Mouse (Mus musculus) T-helper 17 cell (primary cell): Measurements from ENCODE around the gene Daxx.
"Not testable (repeated sequence)": the region's sequence is repeated elsewhere in the genome, so short reads cannot be mapped to it uniquely, and the experiment has no call there.

ENCODE experiments used
- in situ Hi-C, 2 experiments: fragments of 300-600 bp; cut with MboI, MseI; formaldehyde crosslinking; loops; 1 replicate in 1 of 2; 2 replicates in 1 of 2; pipeline ENCODE4 v1.15.1; 2025; ENCODE audit warnings: high pct_unique_total_duplicates in 2 of 2

Gene Daxx

DNA sequence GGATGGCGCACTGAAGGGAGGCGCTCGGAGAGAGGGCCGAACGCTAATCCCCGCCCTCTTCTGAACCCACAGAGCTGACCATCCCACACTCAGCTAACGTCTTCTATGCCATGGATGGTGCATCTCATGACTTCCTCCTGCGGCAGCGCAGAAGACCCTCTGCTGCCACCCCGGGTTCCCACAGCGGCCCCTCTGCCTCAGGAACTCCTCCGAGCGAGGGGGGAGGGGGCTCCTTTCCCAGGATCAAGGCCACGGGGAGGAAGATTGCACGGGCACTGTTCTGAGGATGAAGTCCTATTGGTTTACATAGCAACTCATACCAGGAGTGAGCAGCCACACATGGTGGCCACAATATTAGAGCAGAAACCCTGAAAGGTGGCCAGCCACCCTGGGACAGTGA lies 27.8 kb downstream of the Daxx start:
- in situ Hi-C loops, result no loop called here

DNA sequence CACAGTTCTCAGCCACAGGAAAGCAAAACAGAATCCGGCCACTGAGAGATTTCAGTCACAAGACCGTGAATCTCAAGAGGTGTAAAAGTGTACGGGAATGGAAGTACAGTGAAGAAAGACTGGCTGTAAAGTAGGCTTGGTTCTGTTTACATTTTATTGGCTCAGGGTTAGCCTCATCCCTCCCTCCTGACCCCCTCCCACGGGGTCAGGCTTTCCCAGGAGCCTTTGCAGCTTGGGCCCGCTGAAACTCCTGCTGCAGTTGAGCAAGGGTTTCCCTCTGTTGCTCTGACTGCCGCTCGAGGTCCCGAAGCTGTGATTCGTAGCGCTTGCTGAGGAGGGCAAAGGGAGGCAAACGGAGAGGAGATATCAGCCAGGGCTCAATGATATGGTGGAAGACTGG lies 29.6 kb downstream of the Daxx start:
- in situ Hi-C loops, result no loop called here

DNA sequence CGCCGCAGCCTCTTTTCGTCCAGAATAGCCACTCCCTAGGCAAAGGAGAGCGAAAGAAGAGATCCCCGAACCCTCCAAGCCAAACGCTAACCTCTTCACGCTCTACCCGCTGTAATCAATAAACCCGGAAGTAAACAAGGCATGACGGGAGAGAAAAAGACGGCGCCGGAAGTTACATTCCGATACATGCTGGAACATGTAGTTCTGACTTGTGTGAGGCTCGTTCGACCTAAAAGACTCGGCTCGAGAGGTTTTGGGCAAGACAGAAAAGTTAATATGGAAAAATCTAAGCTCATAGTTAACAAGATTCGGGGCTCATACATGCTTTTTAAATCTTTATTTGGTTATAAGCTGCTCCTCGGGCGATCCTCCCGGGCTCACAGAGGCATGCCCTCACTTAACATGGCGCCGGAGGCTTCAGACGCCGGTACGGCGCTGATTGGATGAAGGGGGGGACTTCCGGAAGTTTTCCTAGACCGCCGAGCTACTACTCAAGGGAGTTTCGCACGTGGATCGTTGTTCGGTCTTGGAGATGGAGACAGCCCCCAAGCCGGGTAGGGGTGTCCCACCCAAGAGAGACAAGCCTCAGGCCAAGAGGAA lies 31.1 kb downstream of the Daxx start, which contains the start of the genes Pfdn6 and Wdr46:
TSS of gene Pfdn6 (minus strand) at position 138 of the 600 bp plus-strand sequence.
TSS of gene Wdr46 (plus strand) at position 455 of the 600 bp plus-strand sequence.
- in situ Hi-C loops, result no loop called here

DNA sequence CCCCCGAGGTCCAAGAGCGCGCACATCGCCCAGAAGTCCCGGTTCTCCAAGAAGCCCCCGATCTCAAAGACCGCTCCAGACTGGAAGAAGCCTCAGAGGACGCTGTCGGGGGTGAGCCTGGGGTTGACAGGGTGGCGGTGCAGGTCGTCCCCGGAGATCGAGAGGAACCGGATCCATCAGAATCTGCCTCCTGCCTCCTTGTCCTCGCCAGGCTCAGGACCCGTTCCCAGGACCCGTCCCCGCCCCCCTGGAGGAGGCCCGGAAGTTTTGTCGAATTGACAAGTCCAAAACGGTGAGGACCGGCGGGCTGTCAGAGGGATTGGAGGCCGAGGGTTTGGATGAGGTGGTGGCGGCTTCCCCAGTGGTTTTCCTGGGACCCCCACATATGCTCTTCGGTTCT lies 31.8 kb downstream of the Daxx start:
- in situ Hi-C loops, result no loop called here

DNA sequence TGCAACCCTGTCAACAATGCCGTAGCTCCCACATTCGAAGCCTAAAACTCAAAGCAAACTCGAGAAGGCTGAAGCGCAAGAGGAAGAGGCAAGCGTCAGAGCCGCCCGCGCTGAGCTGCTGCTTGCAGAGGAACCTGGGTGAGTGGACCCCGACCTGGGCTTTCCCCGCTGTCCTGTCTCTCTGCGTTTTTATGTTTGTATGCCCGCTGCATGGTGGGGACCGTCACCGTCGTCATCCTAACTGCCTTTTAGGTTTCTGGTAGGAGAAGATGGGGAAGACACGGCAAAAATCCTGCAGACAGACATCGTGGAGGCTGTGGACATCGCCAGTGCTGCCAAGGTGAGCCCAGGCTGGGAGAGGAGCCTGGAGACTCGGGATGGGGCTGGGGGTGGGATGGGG lies 32.2 kb downstream of the Daxx start:
- in situ Hi-C loops, result no loop called here

DNA sequence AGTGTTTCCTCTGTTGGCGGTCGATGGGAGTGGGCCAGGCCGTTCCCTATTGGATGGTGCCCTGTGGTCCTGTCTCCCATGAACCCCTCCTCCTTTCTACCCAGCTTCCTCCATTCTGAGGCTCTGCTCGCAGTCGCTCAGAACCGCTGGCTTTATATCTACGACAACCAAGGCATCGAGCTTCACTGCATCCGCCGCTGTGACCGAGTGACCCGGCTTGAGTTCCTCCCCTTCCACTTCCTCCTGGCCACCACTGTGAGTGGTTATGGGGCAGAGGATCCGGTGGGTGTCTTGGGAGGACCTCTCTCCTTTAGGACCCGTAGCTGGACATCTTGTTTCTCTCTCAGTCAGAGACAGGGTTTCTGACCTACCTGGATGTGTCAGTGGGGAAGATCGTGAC lies 34.2 kb downstream of the Daxx start:
- in situ Hi-C loops, result no loop called here

DNA sequence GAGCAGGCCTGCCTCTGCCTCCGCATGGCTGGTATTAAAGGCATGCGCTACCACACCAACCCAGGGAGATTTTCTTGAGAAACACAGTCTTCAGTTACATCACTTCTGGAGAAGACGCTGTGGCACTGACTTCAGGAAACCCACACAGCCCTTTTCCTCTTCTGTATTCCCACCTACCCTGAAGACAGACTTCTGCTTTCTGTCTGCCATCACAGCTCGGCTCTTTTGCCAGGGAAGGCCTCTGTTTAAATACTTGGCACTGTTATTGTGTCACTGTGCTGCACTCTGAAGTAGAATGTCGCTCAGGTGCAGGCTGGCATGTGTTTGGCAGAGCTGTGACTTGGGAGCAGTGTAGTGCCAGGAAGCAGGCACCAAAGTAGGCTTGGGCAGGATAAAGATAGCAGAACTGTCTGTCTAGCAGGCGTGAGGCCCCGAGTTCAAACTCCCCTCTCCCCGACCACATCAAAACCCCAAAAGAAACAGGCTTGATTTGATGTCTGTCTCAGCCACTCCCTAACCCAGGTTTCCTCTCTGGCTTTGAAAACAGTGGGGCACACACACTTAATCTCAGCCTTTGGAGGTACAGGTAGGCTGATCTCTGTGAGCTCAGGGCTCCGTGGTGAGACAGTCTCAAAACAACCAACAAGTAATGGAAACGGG lies 38.3 kb downstream of the Daxx start:
- in situ Hi-C loops, result no loop called here

DNA sequence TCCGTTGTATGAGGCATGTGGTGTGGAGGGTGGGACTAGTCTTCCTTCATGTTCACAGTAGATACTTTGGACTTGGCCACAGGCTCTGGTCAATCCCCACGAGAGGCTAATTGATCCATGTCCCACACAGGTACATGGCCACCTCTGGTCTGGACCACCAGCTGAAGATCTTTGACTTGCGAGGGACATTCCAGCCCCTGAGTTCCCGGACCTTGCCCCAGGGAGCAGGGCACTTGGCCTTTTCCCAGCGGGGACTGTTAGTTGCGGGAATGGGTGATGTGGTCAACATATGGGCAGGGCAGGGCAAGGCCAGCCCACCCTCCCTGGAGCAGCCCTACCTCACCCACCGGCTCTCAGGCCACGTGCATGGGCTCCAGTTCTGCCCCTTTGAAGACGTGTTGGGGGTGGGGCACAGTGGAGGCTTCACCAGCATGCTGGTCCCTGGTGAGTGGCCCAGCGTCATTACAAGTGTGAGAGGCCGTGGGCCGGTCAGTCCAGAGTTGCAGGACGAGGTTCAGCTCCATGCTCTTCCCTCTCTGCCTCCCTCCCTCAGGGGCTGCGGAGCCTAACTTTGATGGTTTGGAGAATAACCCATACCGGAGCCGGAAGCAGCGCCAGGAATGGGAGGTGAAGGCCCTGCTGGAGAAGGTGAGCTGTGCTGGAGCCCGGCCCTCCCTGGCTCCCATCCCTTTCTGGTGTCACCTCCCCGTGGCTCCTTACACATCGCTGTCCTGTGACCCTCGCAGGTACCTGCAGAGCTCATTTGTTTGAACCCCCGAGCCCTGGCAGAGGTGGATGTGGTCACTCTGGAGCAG lies 39.1 kb downstream of the Daxx start:
- in situ Hi-C loops, result no loop called here

DNA sequence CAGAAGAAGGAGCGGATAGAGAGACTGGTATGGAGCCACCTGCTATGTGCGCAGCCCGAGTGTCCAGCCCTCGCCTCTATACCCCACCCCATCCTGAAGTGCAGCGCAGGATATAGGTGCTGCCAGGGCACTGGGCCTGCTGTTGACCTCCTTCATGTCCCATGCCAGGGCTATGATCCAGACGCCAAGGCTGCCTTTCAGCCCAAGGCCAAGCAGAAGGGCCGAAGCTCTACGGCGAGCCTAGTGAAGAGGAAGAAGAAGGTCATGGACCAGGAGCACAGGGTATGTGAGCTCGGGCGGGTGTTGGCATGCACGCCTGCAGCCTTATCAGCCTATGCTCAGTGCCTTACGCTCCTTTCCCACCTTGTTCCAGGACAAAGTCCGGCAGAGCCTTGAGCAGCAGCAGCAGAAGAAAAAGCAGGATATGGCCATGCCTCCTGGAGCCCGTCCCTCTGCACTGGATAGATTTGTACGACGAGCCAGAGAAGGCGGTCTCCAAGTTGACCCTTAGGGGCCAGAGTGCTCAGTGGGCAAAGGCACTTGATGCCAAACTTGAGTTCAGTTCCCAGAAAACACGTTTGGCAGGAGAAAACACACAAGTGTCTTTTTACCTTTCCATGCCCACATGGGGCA lies 39.8 kb downstream of the Daxx start:
- in situ Hi-C loops, result no loop called here

DNA sequence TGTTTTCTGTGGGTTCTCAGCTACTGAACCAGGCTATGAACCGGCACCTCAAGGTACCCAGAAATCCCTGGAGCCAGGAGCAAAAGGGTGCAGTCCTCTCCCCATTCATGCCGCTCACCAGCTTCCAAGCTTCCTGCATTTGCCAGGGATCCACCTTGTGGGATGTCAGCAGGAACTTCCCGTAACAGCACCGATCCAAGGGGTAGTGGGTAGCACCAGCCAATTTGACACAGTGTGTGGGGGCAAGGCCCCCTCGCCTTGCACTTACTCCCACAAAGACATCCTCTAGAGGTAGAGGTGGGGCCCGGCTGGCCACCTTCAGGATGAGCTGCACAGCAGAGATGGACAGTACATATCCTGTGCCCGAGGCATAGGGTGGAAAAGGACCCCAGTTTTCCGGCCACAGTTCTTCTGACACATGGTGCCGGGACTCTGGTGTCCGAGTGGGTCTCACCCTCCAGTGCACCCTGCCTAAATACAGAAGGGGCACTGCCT lies 41.0 kb downstream of the Daxx start:
- in situ Hi-C loops, result no loop called here

DNA sequence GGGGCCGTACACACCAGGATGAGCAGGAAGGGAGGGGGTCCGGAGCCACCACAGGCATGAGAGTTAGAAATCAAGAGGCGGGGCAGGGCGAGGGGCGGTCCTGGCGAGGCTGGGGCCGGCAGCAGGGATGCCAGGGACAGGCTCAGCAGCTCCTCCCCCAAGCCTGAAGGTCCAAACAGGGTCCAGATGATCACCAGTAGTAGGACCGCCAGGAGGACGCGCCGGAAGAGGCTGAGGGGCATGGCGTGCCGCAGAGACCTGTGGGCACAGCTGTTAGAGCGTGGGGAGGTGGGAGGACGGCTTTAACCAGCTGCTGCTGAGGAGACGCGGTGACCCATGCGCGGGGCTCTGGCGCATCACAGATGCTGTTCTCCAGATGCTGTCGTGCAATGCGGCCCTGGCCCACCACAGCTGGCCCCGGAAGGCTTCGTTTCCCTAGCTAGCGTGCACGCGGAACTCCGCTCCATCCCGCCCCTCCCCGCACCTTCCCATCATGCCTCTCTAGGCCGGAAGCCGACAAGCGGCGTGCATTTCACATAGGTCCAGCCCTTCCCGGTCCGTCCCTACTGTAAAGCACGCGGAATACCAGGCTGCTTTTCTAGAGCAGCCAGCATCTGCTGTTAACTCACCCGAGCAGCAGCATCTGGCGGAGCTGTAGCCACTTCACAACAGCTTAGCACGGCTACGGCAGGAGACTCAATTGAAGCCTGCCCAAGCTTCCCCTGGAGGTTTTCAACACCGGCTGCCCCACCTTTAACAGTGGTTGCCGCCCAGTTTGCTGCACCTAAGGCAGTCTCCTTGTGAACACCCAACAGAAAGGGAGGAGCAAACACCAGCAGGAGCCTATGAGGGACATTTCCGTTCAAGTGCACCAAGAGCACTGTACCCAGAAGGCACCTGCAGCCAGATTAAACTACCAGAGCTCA lies 42.1 kb downstream of the Daxx start, which contains the start of gene B3galt4:
TSS of gene B3galt4 (minus strand) at position 468 of the 926 bp plus-strand sequence.
- in situ Hi-C loops, result no loop called here

DNA sequence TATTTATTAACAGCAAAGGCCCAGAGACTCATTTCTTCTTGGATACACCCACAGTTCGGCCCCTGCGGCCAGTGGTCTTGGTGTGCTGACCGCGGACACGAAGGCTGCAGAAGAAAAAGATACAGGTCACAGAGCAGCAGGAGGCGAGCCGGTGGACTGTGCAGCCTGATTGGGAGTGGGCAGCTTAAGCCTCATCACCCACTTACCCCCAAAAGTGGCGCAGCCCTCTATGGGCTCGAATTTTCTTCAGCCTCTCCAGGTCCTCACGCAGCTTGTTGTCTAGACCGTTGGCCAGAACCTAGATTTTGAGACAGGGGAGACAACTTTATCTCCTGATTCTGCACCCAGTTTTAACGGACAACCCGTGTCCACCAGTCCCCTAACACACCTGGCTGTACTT lies 42.8 kb downstream of the Daxx start:
- in situ Hi-C loops, result not testable (repeated sequence)

DNA sequence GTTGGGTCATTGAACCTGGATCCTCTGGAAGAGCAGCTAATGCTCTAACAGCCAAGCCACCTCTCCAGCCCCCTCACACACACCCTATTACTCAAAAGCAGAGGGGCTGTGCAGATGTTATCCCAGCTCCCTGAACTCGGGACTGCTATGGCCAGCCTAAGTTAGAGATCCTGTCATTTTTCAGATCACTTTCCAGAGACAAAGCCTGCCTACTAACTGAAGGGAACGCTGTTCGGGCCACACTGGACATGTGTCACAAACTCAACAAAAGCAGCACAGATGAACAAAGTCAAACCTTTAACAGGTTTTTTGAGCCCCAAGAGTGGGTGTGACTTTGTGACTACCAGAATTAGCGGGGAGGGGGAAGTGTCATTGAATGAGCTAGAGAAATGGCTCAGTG lies 43.7 kb downstream of the Daxx start:
- in situ Hi-C loops, result no loop called here

DNA sequence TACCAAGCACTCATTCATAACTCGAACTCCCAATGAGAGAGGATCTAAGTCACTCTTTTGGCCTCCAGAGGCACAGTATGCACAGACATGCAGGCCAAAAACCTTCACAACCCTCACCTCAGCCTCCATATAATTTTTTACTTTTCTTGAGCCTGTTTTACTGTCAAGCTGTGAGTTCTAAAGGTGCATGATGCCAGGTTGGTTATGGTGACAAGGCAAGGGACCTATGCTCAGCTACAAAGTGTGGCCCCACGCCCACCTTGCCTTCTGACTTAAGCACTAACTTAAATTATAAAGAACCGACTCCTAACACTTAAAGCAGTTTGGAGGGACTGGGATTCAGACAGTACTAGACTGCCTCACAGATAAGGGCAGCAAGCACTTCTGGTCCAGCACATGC lies 44.1 kb downstream of the Daxx start:
- in situ Hi-C loops, result no loop called here

DNA sequence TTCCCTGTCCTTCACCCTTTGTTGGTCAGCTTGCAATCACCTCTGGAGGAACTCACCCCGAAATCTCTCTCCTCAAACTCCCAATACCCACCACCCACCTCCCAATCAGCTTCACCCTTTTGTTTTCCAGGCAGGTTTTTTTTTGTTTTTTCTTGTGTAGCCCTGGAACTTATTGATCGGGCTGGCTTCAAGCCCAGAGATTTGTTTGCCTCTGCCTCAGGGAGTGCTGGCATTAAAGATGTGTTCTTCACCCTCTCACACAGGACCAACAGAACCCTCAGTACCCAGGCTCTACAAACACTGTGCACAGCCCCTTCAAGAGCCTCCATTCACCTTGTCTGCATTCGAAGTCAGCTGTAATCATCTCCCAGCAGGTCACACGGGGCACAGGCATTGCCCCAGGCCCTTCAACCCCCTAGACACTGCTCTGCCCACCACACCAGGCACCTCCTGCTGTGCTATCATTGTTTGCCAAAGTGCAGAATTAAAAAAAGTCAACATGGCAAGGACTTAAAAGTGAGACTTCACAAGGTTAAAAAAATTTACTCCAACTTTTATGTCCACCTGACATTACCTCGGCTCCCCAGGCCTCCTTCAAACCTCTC lies 44.8 kb downstream of the Daxx start:
- in situ Hi-C loops, result no loop called here

DNA sequence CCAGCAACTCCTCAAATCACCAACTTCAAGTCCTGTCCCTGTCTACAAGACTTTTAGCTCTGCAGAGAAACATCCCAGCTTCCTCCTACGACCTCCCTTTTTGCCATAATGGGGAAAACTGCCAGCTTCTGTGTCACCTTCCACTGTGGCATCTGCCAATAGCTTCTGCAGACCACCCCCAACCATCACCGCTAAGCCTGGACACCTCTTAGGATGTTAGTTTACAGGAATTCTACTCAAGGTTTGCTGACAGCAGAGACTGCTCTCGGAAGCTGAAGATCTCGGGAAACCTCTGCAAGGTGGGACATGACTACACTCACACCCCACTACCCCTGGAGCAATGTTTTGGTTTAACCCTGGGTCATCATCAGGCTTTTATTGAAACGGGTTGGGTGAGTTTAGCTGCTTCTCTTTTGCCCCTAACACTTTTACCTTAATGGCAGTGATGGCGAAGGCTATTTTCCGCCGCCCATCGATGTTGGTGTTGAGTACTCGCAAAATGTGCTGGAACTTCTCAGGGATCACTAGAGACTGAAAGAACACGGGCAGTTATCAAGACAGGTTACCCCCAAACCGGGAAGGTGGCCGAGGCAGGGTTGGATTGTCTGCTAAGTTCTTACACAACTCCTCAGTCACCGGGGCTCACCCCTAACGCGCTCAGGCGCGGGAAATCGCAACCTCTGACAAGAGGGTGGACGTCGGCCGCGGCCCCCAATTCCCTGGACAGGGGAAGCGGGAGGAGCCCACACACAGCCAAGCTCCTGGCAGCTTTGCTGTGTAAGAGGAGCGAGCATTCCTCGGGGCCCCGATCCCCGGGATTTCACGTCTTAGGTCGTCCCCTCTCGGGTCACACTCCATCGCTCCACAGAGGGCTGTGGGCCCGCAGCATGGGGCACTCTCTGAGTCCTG lies 45.7 kb downstream of the Daxx start:
- in situ Hi-C loops, result no loop called here

DNA sequence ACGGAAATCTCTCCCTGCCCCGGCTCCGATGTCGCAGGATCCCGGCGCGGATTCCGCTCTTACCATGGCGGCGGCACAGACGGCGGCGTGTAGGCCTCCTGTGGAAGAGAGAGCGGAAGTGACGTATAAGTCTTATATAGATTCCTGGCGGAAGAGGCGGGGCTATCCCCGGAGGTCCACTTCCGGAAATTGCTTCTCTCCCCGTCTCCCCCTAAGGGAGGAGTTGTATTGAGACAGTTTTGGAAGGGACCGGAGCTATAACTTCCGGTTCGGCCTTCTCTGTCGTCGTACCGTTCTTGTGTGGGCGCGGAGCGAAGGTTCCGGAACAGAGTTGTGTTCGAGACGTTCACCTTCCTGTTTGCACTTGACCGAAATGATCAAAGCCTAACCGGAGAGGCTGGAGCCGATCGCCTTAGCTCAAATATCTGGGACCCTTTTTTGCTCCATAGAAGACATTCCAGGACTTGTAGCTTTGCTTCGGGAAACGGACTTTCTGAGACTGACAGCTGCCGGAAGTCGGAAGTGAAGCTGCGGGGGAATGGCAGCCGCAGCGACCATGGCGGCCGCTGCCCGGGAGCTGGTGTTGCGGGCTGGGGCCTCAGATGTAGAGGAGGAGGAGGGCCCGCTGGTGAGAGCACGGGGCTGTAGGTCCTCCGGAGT lies 46.5 kb downstream of the Daxx start, which contains the start of the genes Vps52 and Rps18:
TSS of gene Vps52 (plus strand) at position 258 of the 660 bp plus-strand sequence.
TSS of gene Rps18 (minus strand) at position 447 of the 660 bp plus-strand sequence.
- in situ Hi-C loops, result no loop called here

DNA sequence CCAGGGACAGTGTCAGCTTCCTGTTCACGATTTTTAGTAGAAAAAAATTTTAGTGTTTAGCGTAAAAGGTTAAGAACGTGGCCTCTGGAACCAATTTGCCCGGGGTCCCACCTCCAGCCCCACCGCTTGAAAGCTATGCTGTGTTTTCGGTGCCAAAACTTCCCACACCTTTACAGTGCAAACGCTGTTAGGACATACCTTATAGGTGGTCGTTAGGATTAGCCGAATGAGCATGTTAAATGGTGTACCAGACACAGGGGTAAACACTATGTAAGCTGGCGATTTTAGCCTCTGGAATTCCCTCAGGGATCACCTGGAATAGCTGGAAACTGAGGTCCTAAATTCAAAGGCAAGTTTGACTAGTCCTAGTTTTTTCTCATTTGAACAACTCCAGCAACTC lies 47.1 kb downstream of the Daxx start:
- in situ Hi-C loops, result no loop called here

DNA sequence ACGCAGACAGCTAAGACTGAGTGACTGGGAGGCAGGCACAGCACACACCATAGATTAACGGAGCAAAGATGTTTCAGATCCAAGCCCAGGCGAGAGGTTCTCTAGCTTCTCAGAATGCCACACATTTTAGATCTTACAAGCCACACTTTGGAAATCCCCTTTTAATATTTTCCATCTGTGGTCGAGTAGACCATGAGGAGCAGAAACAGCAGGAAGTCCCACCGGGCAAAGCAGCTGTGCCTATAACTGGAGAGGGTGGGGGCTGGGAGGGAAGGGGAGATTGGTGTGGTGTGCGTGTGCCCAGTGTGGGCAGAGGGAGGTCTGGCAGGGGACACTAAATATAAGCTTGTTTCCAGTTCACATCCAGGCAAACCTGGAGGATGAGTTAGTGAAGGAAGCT lies 48.3 kb downstream of the Daxx start:
- in situ Hi-C loops, result no loop called here
